Mouse (Mus musculus): ENCODE measurements at regions not wholly inside any gene's neighbourhood (a gene's known extent, or its start where the extent isn't known, plus 50 kb on each side); places are given as distances from the start of the nearest gene placed in this dataset.

GRCm38 (mm10) chr8:26441268-26442030 is 322.1 kb downstream of the Gm45692 start:
- no peak for ATAC-seq (ENCODE audit: low FRiP score, low read depth)
- Histone ChIP-seq H3K9me3 (ENCODE audit: control insufficient read depth, low read length) (no peaks in the 10 kb centered on the region), H3K36me3 (ENCODE audit: control insufficient read depth, insufficient read depth, low read length) (no peaks in the 10 kb centered on the region), H3K4me1 (ENCODE audit: control insufficient read depth, insufficient read depth, low read length) (0 out of 2 replicates have a peak, but pooled peaks cover 5% of the 10 kb centered on the region), H3K27me3 (ENCODE audit: control insufficient read depth, insufficient read depth, low read length) (no peaks in the 10 kb centered on the region), H3K4me3 (replicated peaks; ENCODE audit: low read length) (no peak overlapping the region), H3K9ac (ENCODE audit: low read depth, low read length, severe bottlenecking) (no peak overlapping the region), H3K4me2 (replicated peaks; ENCODE audit: low read depth, low read length, severe bottlenecking) (no peak overlapping the region), H3K27ac (replicated peaks; ENCODE audit: low read depth, low read length) (no peak overlapping the region)
- TF ChIP-seq POLR2A (IDR thresholded peaks at IDR 0.05; ENCODE audit: borderline replicate concordance, extremely low read depth, insufficient read depth, insufficient read length) = no peak
- WGBS = 64% methylated on average over 12 of the region's 12 CpGs
- DNase-seq (ENCODE audit: low spot score) = no peak

- Histone ChIP-seq H3K27ac (replicated peaks; ENCODE audit: low read depth, low read length) (no peak overlapping the region), H3K27me3 (ENCODE audit: control insufficient read depth, insufficient read depth, low read length) (no peaks in the 10 kb centered on the region), H3K36me3 (ENCODE audit: control insufficient read depth, insufficient read depth, low read length) (no peaks in the 10 kb centered on the region), H3K4me2 (replicated peaks; ENCODE audit: low read depth, low read length, severe bottlenecking) (no peak overlapping the region), H3K9ac (ENCODE audit: low read depth, low read length, severe bottlenecking) (no peak overlapping the region), H3K4me3 (replicated peaks; ENCODE audit: low read length) (no peak overlapping the region), H3K4me1 (ENCODE audit: control insufficient read depth, insufficient read depth, low read length) (0 out of 2 replicates have a peak, but pooled peaks cover 5% of the 10 kb centered on the region), H3K9me3 (ENCODE audit: control insufficient read depth, low read length) (no peaks in the 10 kb centered on the region)
- 38% methylated on average over 4 of the region's 4 CpGs for WGBS
- DNase-seq (ENCODE audit: low spot score) (peak; percentile 61), ATAC-seq (ENCODE audit: low FRiP score, low read depth) (no peak)
- TF ChIP-seq POLR2A (IDR thresholded peaks at IDR 0.05; ENCODE audit: borderline replicate concordance, extremely low read depth, insufficient read depth, insufficient read length) = no peak
Measured at GRCm38 (mm10) chr8:26443041-26443440, 323.7 kb downstream of the Gm45692 start.

GRCm38 (mm10) chr8:26443735-26444134 is 324.4 kb downstream of the Gm45692 start:
- no peaks in the 10 kb centered on the region for H3K27me3 ChIP-seq (ENCODE audit: control insufficient read depth, insufficient read depth, low read length)
- no peak overlapping the region for H3K4me2 ChIP-seq (replicated peaks; ENCODE audit: low read depth, low read length, severe bottlenecking)
- no peak for ATAC-seq (ENCODE audit: low FRiP score, low read depth)
- WGBS = 94% methylated on average over 11 of the region's 11 CpGs
- DNase-seq (ENCODE audit: low spot score) = no peak
- H3K4me1 ChIP-seq (ENCODE audit: control insufficient read depth, insufficient read depth, low read length) = 0 out of 2 replicates have a peak, but pooled peaks cover 5% of the 10 kb centered on the region
- TF ChIP-seq POLR2A (IDR thresholded peaks at IDR 0.05; ENCODE audit: borderline replicate concordance, extremely low read depth, insufficient read depth, insufficient read length) = no peak
- no peak overlapping the region for H3K9ac ChIP-seq (ENCODE audit: low read depth, low read length, severe bottlenecking)
- no peak overlapping the region for H3K4me3 ChIP-seq (replicated peaks; ENCODE audit: low read length)
- no peak overlapping the region for H3K27ac ChIP-seq (replicated peaks; ENCODE audit: low read depth, low read length)
- no peaks in the 10 kb centered on the region for H3K36me3 ChIP-seq (ENCODE audit: control insufficient read depth, insufficient read depth, low read length)
- no peaks in the 10 kb centered on the region for H3K9me3 ChIP-seq (ENCODE audit: control insufficient read depth, low read length)

- H3K27ac ChIP-seq (replicated peaks; ENCODE audit: low read depth, low read length) = no peak overlapping the region
- no peaks in the 10 kb centered on the region for H3K27me3 ChIP-seq (ENCODE audit: control insufficient read depth, insufficient read depth, low read length)
- no peak for ATAC-seq (ENCODE audit: low FRiP score, low read depth)
- DNase-seq (ENCODE audit: low spot score) = no peak
- H3K4me1 ChIP-seq (ENCODE audit: control insufficient read depth, insufficient read depth, low read length) = peaks cover 13% of the 10 kb centered on the region; the same call in 1 of the 2 replicates
- no peak overlapping the region for H3K4me2 ChIP-seq (replicated peaks; ENCODE audit: low read depth, low read length, severe bottlenecking)
- 35% methylated on average over 4 of the region's 4 CpGs for WGBS
- H3K9ac ChIP-seq (ENCODE audit: low read depth, low read length, severe bottlenecking) = no peak overlapping the region
- H3K36me3 ChIP-seq (ENCODE audit: control insufficient read depth, insufficient read depth, low read length) = no peaks in the 10 kb centered on the region
- no peak for TF ChIP-seq POLR2A (IDR thresholded peaks at IDR 0.05; ENCODE audit: borderline replicate concordance, extremely low read depth, insufficient read depth, insufficient read length)
- H3K4me3 ChIP-seq (replicated peaks; ENCODE audit: low read length) = no peak overlapping the region
- H3K9me3 ChIP-seq (ENCODE audit: control insufficient read depth, low read length) = no peaks in the 10 kb centered on the region
Measured at GRCm38 (mm10) chr8:26445991-26446390, 326.7 kb downstream of the Gm45692 start.

- ATAC-seq (ENCODE audit: low FRiP score, low read depth) (no peak), DNase-seq (ENCODE audit: low spot score) (no peak)
- Histone ChIP-seq H3K27me3 (ENCODE audit: control insufficient read depth, insufficient read depth, low read length) (no peaks in the 10 kb centered on the region; the same call in 1 of the 2 replicates), H3K27ac (replicated peaks; ENCODE audit: low read depth, low read length) (no peak overlapping the region), H3K36me3 (ENCODE audit: control insufficient read depth, insufficient read depth, low read length) (no peaks in the 10 kb centered on the region), H3K9me3 (ENCODE audit: control insufficient read depth, low read length) (no peaks in the 10 kb centered on the region), H3K4me2 (replicated peaks; ENCODE audit: low read depth, low read length, severe bottlenecking) (no peak overlapping the region), H3K9ac (ENCODE audit: low read depth, low read length, severe bottlenecking) (no peak overlapping the region), H3K4me3 (replicated peaks; ENCODE audit: low read length) (no peak overlapping the region), H3K4me1 (ENCODE audit: control insufficient read depth, insufficient read depth, low read length) (peaks cover 13% of the 10 kb centered on the region; the same call in 1 of the 2 replicates)
- TF ChIP-seq POLR2A (IDR thresholded peaks at IDR 0.05; ENCODE audit: borderline replicate concordance, extremely low read depth, insufficient read depth, insufficient read length) = no peak
- WGBS = 86% methylated on average over 8 of the region's 8 CpGs
Measured at GRCm38 (mm10) chr8:26447886-26448640, 328.7 kb downstream of the Gm45692 start.
